24 mouse cellular contexts compared by ENCODE assay signal in genomic region chr5:31997189-31997954, GRCm38 (mm10).
DNase-seq lines count a peak whose midpoint lies in the region; ATAC-seq and TF ChIP-seq lines count a peak whose summit lies in the region.
"Had no signal": no experiment of that assay in that cellular context is flagged by ENCODE, and none has a peak within 500 bp of the region (broad histone marks: within the 10 kb centered on the region; RNA-seq: fewer than 3 reads in every experiment).

No protein-coding gene starts in this region.

- peak; percentile 37 for DNase-seq in kidney, adult 9 months
- no peak for DNase-seq in kidney, postnatal 10 days
- DNase-seq in ZHBTc4 (ENCODE audit: low read depth, low spot score) = peak; percentile 2
- DNase-seq in fibroblast of lung, adult 2 months (ENCODE audit: low read depth) = peak; percentile 48
- DNase-seq: adrenal gland, postnatal 14 days; cerebellum, adult 8-10 months; cerebellum, postnatal 36 days; embryo, embryonic 11 days; gastrocnemius, postnatal 10 days; liver, embryonic 13.5 days; lung, adult 2 months; lung, postnatal 14 days; right cerebral cortex, postnatal 14 days; spleen, adult 18-20 months; thymus, adult 2 months; thymus, postnatal 4 days had no signal

- H3K27me3 ChIP-seq in small intestine, adult 2 months (ENCODE audit: control insufficient read depth, insufficient read depth, low read length) = no peaks in the 10 kb centered on the region
- H3K27me3 ChIP-seq: embryonic facial prominence, embryonic 13.5 days; forebrain, embryonic 15.5 days; heart, embryonic 12.5 days; hindbrain, embryonic 13.5 days; liver, embryonic 13.5 days; midbrain, embryonic 13.5 days had no signal

- H3K36me3 ChIP-seq in small intestine, adult 2 months (ENCODE audit: control insufficient read depth, insufficient read depth, low read length) = no peaks in the 10 kb centered on the region
- H3K36me3 ChIP-seq: embryonic facial prominence, embryonic 13.5 days; forebrain, embryonic 15.5 days; heart, embryonic 12.5 days; hindbrain, embryonic 13.5 days; liver, embryonic 13.5 days; midbrain, embryonic 13.5 days had no signal

- TF ChIP-seq POLR2A in small intestine, adult 2 months (IDR thresholded peaks at IDR 0.05; ENCODE audit: low read depth, low read length) = no peak

- peaks cover 17% of the 10 kb centered on the region for H3K4me1 ChIP-seq in small intestine, adult 2 months (ENCODE audit: control insufficient read depth, insufficient read depth, insufficient read length, low read length)
- H3K4me1 ChIP-seq: forebrain, embryonic 15.5 days; hindbrain, embryonic 13.5 days; liver, embryonic 13.5 days; midbrain, embryonic 13.5 days had no signal

- peak overlapping the region; percentile 52 for H3K27ac ChIP-seq in small intestine, adult 2 months (ENCODE audit: insufficient read depth, low read depth, low read length)
- H3K27ac ChIP-seq: embryonic facial prominence, embryonic 13.5 days; forebrain, embryonic 15.5 days; hindbrain, embryonic 13.5 days; liver, embryonic 13.5 days; midbrain, embryonic 13.5 days had no signal

- TF ChIP-seq CTCF in small intestine, adult 2 months (IDR thresholded peaks at IDR 0.05; ENCODE audit: extremely low read depth, insufficient read length, insufficient replicate concordance, low read depth, low read length) = no peak

- ATAC-seq in frontal cortex, adult (ENCODE audit: low TSS enrichment) = no peak
- no peak for ATAC-seq in megakaryocyte-erythroid progenitor cell, adult 5-6 weeks (replicated peaks; ENCODE audit: low FRiP score, low TSS enrichment, poor library complexity, severe bottlenecking)
- ATAC-seq: forebrain, embryonic 15.5 days; midbrain, embryonic 13.5 days had no signal

- 31% methylated on average over 4 of the region's 4 CpGs for WGBS in small intestine, adult 2 months

- no peak overlapping the region for H3K4me3 ChIP-seq in small intestine, adult 2 months (ENCODE audit: low read depth, low read length)
- H3K4me3 ChIP-seq: embryonic facial prominence, embryonic 13.5 days; forebrain, embryonic 15.5 days; heart, embryonic 12.5 days; hindbrain, embryonic 13.5 days; liver, embryonic 13.5 days; midbrain, embryonic 13.5 days had no signal
